Mouse (Mus musculus) C2C12 (cell line): ENCODE results near the gene Hirip3. TPM values are rescaled to one million over a fixed set of nuclear protein-coding genes. Genes with fewer than 3 reads are reported as not detected.
A peak's percentile ranks its signal among the peaks of the same experiment; 100 is the strongest.

Experiments
- H3K27me3 ChIP-seq: one replicate; pipeline ENCODE4 v1.6.1; 2011; ENCODE audit not compliant: control insufficient read depth, insufficient read depth, insufficient read length
- H3K36me3 ChIP-seq: one replicate; pipeline ENCODE4 v1.6.1; 2011; ENCODE audit not compliant: control insufficient read depth, insufficient read depth
- H3K4me3 ChIP-seq: one replicate; pipeline ENCODE4 v1.5.1; 2011; ENCODE audit warnings: mild to moderate bottlenecking, control low read depth; ENCODE audit not compliant: poor library complexity, insufficient read depth, severe bottlenecking
- H3K79me2 ChIP-seq: one replicate; pipeline ENCODE4 v1.6.1; 2011; ENCODE audit not compliant: control insufficient read depth, insufficient read depth
- H3K79me3 ChIP-seq: one replicate; pipeline ENCODE4 v1.6.1; 2011; ENCODE audit warnings: low read depth, control low read depth
- H3ac ChIP-seq: one replicate; pipeline ENCODE3; 2011; ENCODE audit warnings: low read depth; ENCODE audit not compliant: control insufficient read depth, insufficient read length
- CEBPB ChIP-seq: IDR thresholded peaks from one replicate; pipeline ENCODE4 v1.6.1; 2011; ENCODE audit warnings: low read depth, mild to moderate bottlenecking, control low read depth, moderate library complexity
- CTCF ChIP-seq: IDR thresholded peaks from one replicate; pipeline ENCODE4 v1.5.1; 2011; ENCODE audit not compliant: control insufficient read depth, insufficient read depth, insufficient read length
- FOSL1 ChIP-seq: IDR thresholded peaks from one replicate; pipeline ENCODE4 v1.8.0; 2011; ENCODE audit warnings: mild to moderate bottlenecking, low read length; ENCODE audit not compliant: poor library complexity, insufficient read depth, severe bottlenecking
- MAX ChIP-seq: IDR thresholded peaks from one replicate; pipeline ENCODE4 v1.6.1; 2011; ENCODE audit warnings: mild to moderate bottlenecking, control low read depth
- MYOD1 ChIP-seq: IDR thresholded peaks from one replicate; pipeline ENCODE4 v1.6.1; 2011; ENCODE audit warnings: low read depth; ENCODE audit not compliant: control insufficient read depth, insufficient read length
- MYOG ChIP-seq: IDR thresholded peaks from one replicate; pipeline ENCODE4 v1.6.1; 2011; ENCODE audit not compliant: control insufficient read depth, insufficient read length; ENCODE audit errors: extremely low read depth
- USF1 ChIP-seq: IDR thresholded peaks from one replicate; pipeline ENCODE4 v1.6.1; 2011; ENCODE audit warnings: low read depth, mild to moderate bottlenecking, control low read depth, moderate library complexity
- polyA plus RNA-seq: library from polyadenylated mRNA; unstranded; fragments of >200 nt; fragmentation: generic; extraction: Trizol; gene quantifications from one replicate; pipeline ENCODE4 v1.2.1, GENCODE M21; 2012; ENCODE audit warnings: missing spikeins

Gene Hirip3
- polyA plus RNA-seq, 1 experiment, result 53.9 TPM

GRCm38 (mm10) chr7:126832036-126832598 lies 29.7 kb upstream of the Hirip3 start:
- no peak overlapping the region for H3K4me3 ChIP-seq
- H3K27me3 ChIP-seq, result peaks cover 45% of the 10 kb centered on the region
- H3ac ChIP-seq, result no peak overlapping the region
- no peaks in the 10 kb centered on the region for H3K79me3 ChIP-seq
- no peaks in the 10 kb centered on the region for H3K36me3 ChIP-seq
- no peaks in the 10 kb centered on the region for H3K79me2 ChIP-seq
- TF ChIP-seq CTCF, result peak; percentile 75
- no peak for TF ChIP-seq MYOG

- Histone ChIP-seq H3K79me3 (no peaks in the 10 kb centered on the region), H3K4me3 (no peak overlapping the region), H3K27me3 (peaks cover 37% of the 10 kb centered on the region), H3ac (no peak overlapping the region), H3K79me2 (no peaks in the 10 kb centered on the region), H3K36me3 (no peaks in the 10 kb centered on the region)
- TF ChIP-seq FOSL1, result no peak
- TF ChIP-seq MYOD1, result no peak
- no peak for TF ChIP-seq MAX
- TF ChIP-seq CEBPB, result no peak
- no peak for TF ChIP-seq MYOG
- no peak for TF ChIP-seq USF1
- TF ChIP-seq CTCF, result no peak
Measured at GRCm38 (mm10) chr7:126833294-126833693, 28.5 kb upstream of the Hirip3 start.

- Histone ChIP-seq H3K36me3 (no peaks in the 10 kb centered on the region), H3K79me3 (no peaks in the 10 kb centered on the region), H3K27me3 (peaks cover 46% of the 10 kb centered on the region), H3K79me2 (no peaks in the 10 kb centered on the region), H3K4me3 (no peak overlapping the region), H3ac (no peak overlapping the region)
- TF ChIP-seq FOSL1 (no peak), USF1 (no peak), MAX (no peak), MYOG (no peak), MYOD1 (no peak), CTCF (no peak), CEBPB (no peak)
Measured at GRCm38 (mm10) chr7:126843276-126843675, 18.5 kb upstream of the Hirip3 start.

DNA sequence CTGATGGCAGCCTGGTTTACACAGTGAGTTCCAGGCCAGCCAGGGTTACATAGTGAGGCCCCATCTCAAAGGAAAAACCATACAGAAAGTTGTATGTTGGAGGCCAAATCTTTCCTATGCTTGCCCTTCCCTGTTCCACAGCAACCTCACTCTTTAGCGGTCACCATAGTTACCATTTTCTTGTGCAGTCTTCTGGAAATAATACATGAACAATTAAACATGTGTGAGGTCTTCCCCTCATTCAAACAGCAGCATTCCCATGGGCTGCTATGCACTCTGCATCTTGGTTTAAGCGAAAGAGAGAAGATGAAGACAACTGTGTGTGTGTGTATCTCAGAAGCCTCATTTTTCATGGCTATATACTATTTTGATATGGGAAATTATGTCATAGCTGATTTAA lies 16.3 kb upstream of the Hirip3 start:
- H3K27me3 ChIP-seq, result peaks cover 55% of the 10 kb centered on the region
- H3K79me2 ChIP-seq, result no peaks in the 10 kb centered on the region
- no peaks in the 10 kb centered on the region for H3K79me3 ChIP-seq
- no peaks in the 10 kb centered on the region for H3K36me3 ChIP-seq
- H3K4me3 ChIP-seq, result no peak overlapping the region
- no peak overlapping the region for H3ac ChIP-seq
- TF ChIP-seq MAX (no peak), CTCF (no peak), USF1 (no peak), MYOG (no peak), MYOD1 (no peak), CEBPB (no peak), FOSL1 (no peak)

- peaks cover 45% of the 10 kb centered on the region for H3K27me3 ChIP-seq
- no peaks in the 10 kb centered on the region for H3K36me3 ChIP-seq
- H3K79me2 ChIP-seq, result no peaks in the 10 kb centered on the region
- TF ChIP-seq USF1, result no peak
- TF ChIP-seq MYOD1, result no peak
- no peak for TF ChIP-seq CEBPB
- TF ChIP-seq MYOG, result no peak
- TF ChIP-seq FOSL1, result no peak
- TF ChIP-seq CTCF, result no peak
- no peak for TF ChIP-seq MAX
- no peaks in the 10 kb centered on the region for H3K79me3 ChIP-seq
- H3K4me3 ChIP-seq, result no peak within 1 kb of the TSS
- peak within 1 kb of the TSS; percentile 13 for H3ac ChIP-seq
Measured at GRCm38 (mm10) chr7:126847116-126847420, 14.7 kb upstream of the Hirip3 start, which contains the start of gene Doc2a. Doc2a (plus strand) TSS chr7:126847416.

DNA sequence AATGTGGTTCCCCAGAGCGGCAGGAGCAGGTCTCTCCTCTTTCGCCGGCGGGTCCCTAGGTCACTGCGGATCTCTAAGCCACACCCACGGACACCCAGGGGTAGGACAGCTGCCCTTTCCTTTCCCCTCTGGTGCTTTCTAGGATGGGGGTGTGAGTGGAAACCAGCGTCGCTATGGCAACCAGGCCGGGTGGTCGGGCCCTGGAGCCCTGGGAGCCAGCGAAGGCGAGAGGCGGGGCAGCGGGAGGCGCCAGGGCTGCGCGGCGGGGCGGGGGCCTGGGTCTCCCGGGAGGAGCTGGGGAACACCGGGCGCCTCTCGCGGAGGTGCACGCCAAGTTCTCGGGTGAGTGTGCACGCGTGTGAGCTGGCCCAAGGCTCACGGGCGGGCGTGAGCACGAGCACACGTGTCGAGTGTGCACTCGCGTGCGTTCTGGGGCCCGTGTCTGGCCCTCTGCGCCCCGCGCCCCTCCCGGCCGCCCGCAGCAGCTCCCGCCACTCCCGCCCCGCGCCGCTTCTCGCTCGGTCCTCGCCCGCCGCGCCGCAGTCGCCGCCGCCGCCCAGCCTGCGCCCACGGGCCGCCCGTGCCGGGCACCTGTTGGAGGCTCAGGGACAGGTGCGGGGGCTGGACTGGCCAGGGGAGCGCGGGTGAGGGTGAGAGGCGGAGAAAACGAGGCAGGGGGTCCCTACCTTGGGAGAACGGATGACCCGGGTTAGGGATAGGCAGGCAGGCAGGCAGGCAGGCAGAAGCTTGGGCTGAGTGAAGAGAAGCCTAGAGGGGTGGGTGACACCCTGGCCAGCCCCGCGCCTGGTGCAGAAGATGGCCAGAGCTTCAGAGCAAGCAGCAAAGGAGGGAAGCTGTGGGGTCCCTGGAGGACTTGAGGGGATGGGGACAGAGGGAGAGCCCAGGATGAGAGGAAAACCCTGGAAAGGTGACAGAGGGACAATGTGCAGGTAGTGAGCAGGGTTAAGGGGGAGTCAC lies 14.1 kb upstream of the Hirip3 start:
- no peak overlapping the region for H3K4me3 ChIP-seq

More for the DNA sequence above, 14.1 kb upstream of the Hirip3 start:
- Histone ChIP-seq H3K79me3 (no peaks in the 10 kb centered on the region), H3K79me2 (no peaks in the 10 kb centered on the region), H3K27me3 (peaks cover 42% of the 10 kb centered on the region), H3K36me3 (no peaks in the 10 kb centered on the region), H3ac (peak overlapping the region; percentile 13)
- TF ChIP-seq MYOD1 (no peak), USF1 (no peak)
